Mouse (Mus musculus): ENCODE measurements around the gene Aspscr1.

Aspscr1 gene

DNA sequence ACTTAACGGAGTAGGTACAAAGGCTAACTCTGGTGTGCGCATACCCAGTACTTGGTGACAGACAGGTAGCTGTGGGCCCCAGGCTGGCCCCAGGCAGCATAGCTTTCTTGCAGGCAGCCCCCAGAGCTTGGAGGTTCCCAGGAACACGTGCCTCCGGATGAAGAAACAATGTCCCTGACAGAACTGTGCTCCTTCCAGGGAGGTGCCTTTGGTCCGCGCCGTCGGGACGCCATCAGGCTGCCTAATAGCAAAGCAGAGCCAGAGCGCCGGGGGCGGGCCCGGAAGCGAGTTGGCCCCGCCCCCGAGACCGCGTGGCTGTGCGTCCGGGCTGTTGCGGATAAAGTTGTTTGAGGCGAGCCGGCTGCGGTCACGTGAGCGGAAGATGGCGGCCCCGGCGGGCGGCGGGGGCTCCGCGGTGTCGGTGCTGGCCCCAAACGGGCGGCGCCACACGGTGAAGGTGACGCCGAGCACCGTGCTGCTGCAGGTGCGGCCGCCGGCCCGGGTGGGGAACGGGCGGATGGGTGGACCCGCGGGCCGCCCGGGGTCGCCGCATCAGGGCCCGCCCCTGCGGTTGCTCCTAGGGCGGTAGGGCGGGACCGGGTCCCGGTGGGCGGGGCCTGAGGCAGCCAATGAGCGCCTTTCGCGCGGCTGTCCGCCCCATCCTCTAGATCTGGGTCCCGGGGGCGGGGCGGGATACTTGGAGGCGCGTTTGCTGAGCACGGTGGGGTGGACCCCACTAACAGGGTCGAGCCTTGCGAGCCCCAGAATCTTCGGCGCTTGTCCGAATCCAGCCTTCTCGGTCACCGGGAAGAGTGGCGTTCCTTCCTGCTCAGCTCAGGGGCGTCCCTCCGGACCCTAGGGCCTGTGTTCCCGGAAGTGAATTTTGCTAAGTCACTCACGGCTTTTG lies at the start of gene Aspscr1:
Aspscr1 (plus strand) TSS at position 287 of the 907 bp plus-strand sequence.
- peak; percentile 91 for DNase-seq (ENCODE audit: low spot score)

GRCm38 (mm10) chr11:120623961-120624679 lies 48.7 kb upstream of the Aspscr1 start:
- DNase-seq (ENCODE audit: low spot score): no peak

GRCm38 (mm10) chr11:120624680-120625111 lies 48.1 kb upstream of the Aspscr1 start:
- DNase-seq (ENCODE audit: low spot score): no peak

GRCm38 (mm10) chr11:120625152-120625775 lies 47.5 kb upstream of the Aspscr1 start, which contains the start of gene Sirt7:
Sirt7 (minus strand) TSS chr11:120625240.
- no peak for DNase-seq (ENCODE audit: low spot score)

DNA sequence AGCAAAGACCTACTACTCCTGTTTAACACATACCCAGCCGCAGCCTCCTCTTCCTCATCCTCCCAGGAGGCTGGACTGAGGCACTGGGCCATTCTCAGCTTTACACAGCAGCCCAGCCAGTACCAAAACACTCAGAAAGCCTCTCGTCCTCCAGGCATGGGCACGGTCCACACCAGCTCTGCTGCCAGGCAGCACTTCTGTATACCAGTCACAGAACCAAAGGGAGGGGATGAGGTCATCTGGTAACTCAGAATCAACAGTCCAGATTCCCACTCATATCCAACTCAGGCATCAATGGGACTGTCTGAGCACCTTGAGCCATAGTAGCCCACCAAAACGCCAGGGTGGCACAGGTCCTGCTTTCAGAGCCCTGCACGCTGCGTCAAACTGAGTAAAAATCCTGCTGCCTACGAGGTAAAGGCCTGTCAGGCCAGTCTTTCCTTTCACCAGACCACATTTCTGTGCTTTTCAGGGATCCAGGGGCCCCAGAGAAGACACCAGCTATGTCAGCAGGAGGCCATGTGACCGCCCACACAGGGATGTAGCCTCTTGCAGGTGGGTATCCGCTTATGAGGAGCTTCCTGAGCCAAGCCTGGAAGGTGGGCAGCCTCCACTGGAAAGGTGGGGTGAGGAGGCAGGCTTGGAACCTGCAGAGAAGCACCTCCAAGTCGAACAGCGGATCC lies 45.8 kb upstream of the Aspscr1 start:
- no peak for DNase-seq (ENCODE audit: low spot score)

DNA sequence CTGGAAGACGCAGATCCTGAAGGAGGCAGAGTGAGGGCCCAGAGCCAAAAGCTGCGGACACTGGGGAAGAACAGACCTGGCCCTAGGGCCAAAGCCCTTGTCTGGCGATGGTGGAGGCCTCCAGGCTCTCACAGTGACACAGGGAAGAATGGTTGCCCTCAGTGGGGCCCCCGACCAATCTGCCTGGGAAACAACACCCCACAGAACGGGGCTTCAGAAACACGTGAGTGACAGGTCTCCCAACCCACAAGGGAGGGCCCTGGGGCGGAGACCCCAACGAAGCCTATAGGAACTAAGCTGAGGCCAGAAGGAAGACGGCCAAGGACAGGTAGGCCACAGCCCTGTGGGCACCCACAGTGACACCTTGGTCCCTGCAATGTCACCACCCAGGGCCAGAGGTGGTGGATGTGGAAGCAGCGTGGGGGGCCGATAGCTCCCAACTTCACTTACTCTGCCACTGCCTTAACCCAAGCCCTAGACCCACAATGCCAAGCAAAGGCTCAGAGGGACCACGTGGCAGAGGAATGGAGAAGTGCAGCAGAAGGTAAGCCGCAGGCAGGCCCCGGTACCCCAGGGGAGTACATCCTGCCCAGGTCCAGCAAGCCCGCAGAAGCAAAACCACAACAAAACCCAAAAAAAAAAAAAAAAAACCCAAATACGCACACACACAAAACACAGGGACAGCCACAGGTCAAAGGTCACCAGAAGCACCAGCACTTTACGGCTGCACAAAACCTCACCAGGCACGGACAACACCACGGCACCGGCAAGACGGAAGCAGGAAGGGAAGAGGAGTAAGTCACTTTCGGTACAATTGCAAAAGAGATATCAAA lies 45.1 kb upstream of the Aspscr1 start:
- no peak for DNase-seq (ENCODE audit: low spot score)

DNA sequence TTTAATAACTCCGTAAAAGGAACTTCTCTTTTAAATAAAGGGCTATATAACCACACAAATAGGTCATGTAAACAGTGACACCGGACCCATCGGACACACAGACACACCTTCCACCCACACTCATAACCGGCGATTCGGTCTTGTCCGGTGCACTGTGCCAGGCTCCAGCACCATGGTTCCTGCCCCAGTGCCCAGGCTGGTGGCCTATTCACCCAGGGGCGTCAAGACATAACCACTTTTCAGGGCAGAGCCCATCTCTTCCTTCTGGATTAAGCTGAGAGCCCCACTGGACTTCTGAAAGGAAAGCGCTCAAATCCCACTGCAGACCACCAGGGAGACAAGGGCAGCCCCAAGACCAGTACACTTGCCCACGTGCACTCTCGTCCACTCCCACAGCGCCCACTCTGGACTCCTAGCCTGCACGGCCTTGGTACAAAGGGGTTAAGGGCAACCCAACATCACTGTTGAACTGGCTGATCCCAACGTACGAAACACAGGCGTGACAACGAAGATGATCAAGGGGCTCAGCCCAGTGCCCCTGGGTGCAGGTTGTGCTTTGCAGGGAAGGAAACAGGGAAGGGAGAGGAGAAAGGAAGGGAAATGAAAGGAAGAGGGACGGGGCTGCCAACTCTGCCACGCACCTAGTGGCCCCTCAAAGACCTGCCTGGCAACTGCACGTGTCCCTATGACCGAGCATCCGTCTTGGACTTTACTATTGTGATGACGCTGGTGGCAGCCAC lies 44.0 kb upstream of the Aspscr1 start:
- no peak for DNase-seq (ENCODE audit: low spot score)

- DNase-seq (ENCODE audit: low spot score): no peak
Measured at GRCm38 (mm10) chr11:120629341-120629730, 43.4 kb upstream of the Aspscr1 start.

GRCm38 (mm10) chr11:120629911-120630310 lies 42.9 kb upstream of the Aspscr1 start:
- no peak for DNase-seq (ENCODE audit: low spot score)

DNA sequence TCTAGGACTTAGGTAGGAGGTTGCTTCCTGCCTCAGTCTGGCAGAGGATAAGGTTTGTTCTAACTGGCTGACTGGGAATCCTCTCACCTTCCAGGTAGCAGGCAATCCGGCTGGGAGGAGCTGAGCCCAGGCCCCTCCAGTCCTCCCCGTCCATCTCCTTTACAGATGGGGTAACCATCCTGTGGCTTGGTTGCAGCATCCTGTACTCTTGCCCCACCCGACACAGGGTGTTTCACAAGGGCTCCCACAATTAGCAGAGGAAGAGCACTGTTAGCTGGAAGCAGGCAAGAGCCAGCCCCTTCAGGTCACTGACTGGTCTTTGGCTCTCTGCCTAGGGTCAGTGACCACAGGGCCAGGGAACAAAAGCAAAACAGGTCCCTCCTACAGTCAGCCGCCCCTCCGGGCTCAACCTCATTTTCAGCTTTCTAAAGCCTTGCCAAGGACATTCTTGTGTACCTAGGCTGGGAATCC lies 42.3 kb upstream of the Aspscr1 start:
- DNase-seq (ENCODE audit: low spot score): no peak

GRCm38 (mm10) chr11:120630881-120631725 lies 41.7 kb upstream of the Aspscr1 start:
- DNase-seq (ENCODE audit: low spot score): no peak

DNA sequence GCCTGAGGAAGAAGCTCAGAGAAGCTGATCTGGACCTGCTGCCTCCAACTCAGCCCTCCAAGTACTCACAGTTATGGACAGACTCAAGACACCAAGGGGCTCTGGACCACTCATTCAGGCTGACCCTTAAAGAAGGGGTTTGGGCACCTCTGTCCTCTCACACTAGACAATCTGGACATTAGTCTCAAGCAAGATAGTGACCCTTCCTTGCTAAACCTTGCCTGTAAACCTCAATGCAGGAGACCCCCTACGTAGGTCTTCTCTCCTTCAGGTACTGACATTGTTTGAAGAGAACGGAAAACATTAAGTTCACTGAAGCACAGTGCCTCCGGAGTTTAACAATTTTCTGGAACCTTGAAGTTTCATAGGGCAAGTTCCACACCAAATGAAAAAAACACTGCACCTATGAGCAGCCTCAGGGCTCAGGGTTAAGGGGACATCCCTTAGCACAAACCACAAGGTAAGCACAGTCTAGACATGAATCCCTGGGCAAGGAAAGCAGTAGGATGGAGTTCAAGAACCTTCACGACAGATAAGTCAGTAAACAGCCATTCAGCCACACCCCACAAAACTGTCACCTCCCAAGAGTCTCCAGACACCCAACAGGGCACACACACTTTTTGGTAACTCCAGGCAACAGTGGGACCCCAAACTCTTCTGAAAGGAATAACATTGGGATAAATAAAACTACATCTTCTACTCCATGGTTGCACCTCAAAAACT lies 40.9 kb upstream of the Aspscr1 start:
- DNase-seq (ENCODE audit: low spot score): no peak

- DNase-seq (ENCODE audit: low spot score): peak; percentile 60
Measured at GRCm38 (mm10) chr11:120632559-120633519, 39.9 kb upstream of the Aspscr1 start.

DNA sequence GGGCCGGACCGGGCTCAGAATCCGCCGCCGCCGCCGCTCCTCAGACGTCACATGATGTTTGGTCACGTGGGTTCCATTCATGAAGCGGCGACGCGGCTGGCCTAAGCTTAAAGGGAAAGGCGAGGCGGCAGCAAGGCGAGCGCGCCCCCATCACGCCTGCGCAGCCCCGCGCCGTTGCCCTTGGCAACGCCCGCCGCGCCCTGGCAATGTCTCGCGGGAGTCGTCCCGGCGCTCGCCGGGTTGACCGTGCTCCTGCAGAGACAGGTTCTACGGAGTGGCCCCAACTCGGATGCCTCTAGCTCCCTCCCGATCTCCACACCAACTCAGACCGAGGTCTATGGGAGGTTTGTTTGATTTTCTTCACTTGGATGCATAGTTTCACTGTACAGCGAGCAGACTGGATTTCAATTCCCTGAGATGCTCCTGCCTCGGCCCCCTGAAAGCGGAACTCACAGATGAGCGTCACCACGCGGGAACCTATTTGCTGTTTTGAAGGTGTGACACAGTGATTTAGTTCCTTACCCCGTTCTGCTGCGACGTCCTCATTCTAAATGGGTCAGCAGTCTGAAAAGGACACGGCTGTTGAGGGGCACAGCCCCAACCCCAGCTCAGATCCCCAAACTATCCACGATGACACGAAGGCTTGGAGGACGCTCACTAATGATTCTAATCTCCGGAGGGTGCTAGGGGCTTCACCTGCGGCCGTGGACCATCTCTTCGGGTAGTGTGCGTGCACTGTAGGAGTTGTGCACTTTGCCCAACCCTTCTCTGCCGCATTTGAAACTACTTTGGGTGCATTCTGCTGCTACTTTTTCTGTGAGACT lies 39.0 kb upstream of the Aspscr1 start, which contains the start of gene Mafg:
Mafg (minus strand) TSS at position 81 of the 824 bp plus-strand sequence.
- peak; percentile 83 for DNase-seq (ENCODE audit: low spot score)

- no peak for DNase-seq (ENCODE audit: low spot score)
Measured at GRCm38 (mm10) chr11:120634810-120635209, 38.0 kb upstream of the Aspscr1 start.

- DNase-seq (ENCODE audit: low spot score): no peak
Measured at GRCm38 (mm10) chr11:120641255-120641654, 31.5 kb upstream of the Aspscr1 start.
